Mouse (Mus musculus) embryonic fibroblast, embryonic 13.5 days (primary cell): ENCODE measurements around the gene Spin1.

ENCODE experiments used
- CTCF ChIP-seq: IDR thresholded peaks from 2 replicates; pipeline ENCODE4 v1.5.1; 2011; ENCODE audit warnings: mild to moderate bottlenecking, control low read depth, low read length, moderate library complexity, borderline replicate concordance; ENCODE audit not compliant: insufficient read depth
- POLR2A ChIP-seq: IDR thresholded peaks from 2 replicates; pipeline ENCODE4 v1.6.1; 2011; ENCODE audit warnings: low read depth, mild to moderate bottlenecking, control low read depth, low read length, moderate library complexity

GRCm38 (mm10) chr13:51100233-51101015 lies at the start of gene Spin1:
- TF ChIP-seq CTCF, result no peak
- TF ChIP-seq POLR2A, result peak; percentile 59
